Mouse (Mus musculus): ENCODE results near the gene Trh. TPM values are rescaled to one million over a fixed set of nuclear protein-coding genes. Genes with fewer than 3 reads are reported as not detected.

The Trh gene
- polyA plus RNA-seq, 1 experiment, result 2.5 TPM

DNA sequence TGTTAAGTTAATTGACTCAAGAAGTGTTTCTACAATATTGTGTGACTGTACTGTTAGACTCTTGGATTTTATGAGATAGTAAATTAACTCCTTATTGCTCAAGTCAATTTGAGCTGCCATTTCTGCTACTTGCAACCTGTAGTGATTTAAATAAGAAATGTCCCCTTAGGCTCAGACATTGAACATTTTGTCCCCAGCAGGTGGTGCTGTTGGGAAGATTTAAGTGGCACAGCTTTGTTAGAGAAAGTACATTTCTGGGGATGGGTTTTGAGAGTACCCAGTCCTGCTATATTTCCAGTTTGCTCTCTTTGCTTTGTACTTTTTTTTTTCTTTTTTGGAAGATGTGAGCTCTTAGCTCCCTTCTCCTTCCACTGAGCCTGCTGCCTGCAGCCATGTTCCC, 10.9 kb upstream of the Trh start:
- DNase-seq (ENCODE audit: low read depth), result no peak
- TF ChIP-seq CTCF (IDR thresholded peaks at IDR 0.05; ENCODE audit: borderline replicate concordance, extremely low read depth, insufficient read depth, insufficient read length) (no peak), POLR2A (IDR thresholded peaks at IDR 0.05; ENCODE audit: borderline replicate concordance, extremely low read depth, insufficient read depth, insufficient read length, poor library complexity, severe bottlenecking) (no peak)

DNA sequence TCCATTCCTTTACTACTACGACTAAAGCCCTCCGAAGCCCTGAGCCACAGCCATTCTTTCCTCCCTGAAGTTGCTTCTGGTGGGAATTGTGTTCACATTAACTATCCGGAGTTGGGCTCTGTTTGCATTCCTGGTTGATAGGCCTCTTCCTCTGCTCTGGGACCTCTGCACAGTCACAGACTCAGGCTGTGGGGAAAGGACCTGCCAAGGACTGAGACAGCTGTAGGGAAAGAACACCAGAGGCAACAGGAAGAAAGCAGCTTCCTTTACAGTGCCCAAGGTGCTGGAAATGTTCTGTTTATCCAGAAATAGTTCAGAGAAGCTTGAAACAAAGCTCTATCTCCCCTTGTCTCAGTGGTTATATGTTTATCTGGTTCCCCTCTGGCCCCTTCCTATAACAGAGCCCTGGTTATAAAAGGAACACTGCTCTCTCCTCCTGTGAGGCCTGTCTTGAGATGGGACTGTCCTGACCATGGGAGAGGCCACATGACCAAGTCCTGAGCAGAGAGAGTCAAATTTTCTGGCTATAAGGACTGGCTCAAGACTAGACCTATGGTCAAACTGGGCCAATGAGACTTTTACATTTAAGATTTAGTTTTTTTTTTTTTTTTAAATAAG, 8.9 kb upstream of the Trh start:
- no peak for DNase-seq (ENCODE audit: low read depth)
- TF ChIP-seq CTCF (IDR thresholded peaks at IDR 0.05; ENCODE audit: borderline replicate concordance, extremely low read depth, insufficient read depth, insufficient read length) (no peak), POLR2A (IDR thresholded peaks at IDR 0.05; ENCODE audit: borderline replicate concordance, extremely low read depth, insufficient read depth, insufficient read length, poor library complexity, severe bottlenecking) (no peak)

DNA sequence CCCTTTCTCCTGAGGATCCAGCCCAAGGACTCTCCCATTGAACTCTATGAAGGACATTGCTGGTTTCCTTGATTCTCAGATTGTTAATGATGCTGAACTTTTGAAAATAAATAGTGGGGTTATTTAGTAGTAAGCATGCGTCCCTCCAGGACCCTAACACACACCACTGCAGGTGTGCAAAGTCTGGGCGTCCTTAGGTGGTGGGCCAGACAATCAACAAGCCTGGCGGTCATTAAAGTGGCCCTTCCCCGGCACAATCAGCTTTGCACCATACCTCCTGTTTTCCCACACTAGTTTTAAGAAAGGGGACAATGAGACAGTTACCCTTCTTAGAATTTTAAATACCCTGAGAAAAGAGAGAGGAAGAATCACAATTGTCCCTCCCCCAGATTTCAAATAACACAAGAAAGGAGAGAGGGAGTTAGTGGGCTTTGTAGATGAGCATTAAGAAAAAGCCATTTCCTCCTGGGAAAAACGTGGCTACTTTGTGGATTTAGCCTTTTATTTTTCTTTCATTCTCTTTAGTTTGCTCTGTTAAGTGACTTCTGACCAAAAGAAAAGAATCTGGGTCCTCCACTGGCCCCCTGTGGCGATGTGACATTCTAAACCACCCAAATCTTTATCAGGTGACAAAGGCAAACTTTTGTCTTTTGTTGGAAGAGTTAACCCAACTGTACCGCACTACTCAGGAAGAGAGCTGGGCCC, 2.9 kb upstream of the Trh start:
- TF ChIP-seq CTCF (IDR thresholded peaks at IDR 0.05; ENCODE audit: borderline replicate concordance, extremely low read depth, insufficient read depth, insufficient read length), result no peak
- TF ChIP-seq POLR2A (IDR thresholded peaks at IDR 0.05; ENCODE audit: borderline replicate concordance, extremely low read depth, insufficient read depth, insufficient read length, poor library complexity, severe bottlenecking), result no peak
- DNase-seq (ENCODE audit: low read depth), result no peak

DNA sequence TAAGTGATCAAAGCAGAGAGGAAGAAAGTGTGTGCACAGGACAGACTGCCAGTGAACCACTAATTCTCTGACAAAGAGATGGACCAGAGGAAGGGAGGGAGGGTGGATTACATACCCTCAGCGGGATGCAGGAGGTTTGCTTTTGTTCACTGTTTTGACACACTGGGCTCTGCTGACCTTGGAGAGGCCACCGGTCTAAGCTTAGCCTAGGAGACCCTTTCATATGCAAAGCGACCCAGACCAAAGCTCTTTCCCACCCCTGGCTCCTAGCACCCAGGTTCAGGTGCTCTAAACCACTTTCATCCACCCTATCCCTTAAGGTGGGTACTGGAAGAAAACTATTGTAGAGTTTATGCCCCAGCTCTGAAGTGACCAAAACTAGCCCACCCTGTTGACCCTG, 1.9 kb upstream of the Trh start:
- no peak for DNase-seq (ENCODE audit: low read depth)
- TF ChIP-seq POLR2A (IDR thresholded peaks at IDR 0.05; ENCODE audit: borderline replicate concordance, extremely low read depth, insufficient read depth, insufficient read length, poor library complexity, severe bottlenecking) (no peak), CTCF (IDR thresholded peaks at IDR 0.05; ENCODE audit: borderline replicate concordance, extremely low read depth, insufficient read depth, insufficient read length) (no peak)

DNA sequence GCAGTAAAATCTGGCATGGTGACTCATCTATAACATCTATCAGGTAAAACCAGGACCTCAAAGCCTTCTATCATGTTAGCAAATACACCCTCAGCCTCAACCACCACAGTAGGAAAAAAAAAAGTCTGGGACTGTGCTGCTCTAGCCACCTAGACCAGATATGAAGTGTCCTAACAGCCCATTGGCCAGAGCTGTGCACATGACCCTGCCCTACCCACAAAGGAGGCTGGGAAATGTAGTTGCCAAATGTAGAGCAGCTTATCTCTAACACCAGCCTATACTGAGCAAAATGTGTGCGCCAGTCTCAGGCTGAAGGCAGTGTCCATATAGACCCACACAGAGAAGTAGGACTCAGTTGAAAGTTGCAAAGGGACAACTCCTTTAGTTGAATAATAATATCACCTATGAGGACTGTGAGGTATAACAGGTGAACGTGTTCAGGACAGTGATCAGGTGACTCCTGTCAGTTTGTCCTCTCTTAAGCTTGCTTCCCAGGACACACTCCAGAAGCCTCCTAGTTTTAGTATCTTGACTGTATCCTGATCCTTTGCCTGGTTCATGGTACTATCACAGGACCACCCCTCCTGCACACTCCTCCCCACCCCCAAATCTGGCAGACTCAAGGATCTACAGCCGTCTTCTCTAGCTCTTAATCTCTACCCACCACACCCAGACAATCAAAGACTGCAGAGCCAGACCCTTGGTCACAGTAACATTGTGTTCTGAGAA, 3.1 kb downstream of the Trh start:
- TF ChIP-seq POLR2A (IDR thresholded peaks at IDR 0.05; ENCODE audit: borderline replicate concordance, extremely low read depth, insufficient read depth, insufficient read length, poor library complexity, severe bottlenecking), result no peak
- TF ChIP-seq CTCF (IDR thresholded peaks at IDR 0.05; ENCODE audit: borderline replicate concordance, extremely low read depth, insufficient read depth, insufficient read length), result no peak
- peak; percentile 66 for DNase-seq (ENCODE audit: low read depth)

DNA sequence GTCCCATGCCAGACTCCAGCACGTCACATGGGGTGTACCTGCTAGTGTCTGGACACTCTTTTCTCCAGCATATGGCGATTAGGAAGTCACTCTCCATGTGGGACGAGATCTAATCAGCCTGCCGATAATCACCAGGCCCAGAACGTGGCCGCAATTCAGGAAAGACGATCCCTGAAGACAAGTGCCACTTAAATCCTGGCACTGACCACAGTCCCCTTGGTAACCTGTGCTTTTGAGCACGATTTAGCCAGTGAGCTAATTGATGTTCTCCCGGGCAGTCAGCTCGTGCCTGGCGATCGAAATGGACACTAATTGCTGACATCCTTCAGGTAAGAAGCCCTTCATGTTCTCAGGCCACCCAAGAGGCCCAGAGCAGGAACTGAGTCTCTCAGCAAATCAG, 9.4 kb downstream of the Trh start:
- TF ChIP-seq POLR2A (IDR thresholded peaks at IDR 0.05; ENCODE audit: borderline replicate concordance, extremely low read depth, insufficient read depth, insufficient read length, poor library complexity, severe bottlenecking) (no peak), CTCF (IDR thresholded peaks at IDR 0.05; ENCODE audit: borderline replicate concordance, extremely low read depth, insufficient read depth, insufficient read length) (no peak)

DNA sequence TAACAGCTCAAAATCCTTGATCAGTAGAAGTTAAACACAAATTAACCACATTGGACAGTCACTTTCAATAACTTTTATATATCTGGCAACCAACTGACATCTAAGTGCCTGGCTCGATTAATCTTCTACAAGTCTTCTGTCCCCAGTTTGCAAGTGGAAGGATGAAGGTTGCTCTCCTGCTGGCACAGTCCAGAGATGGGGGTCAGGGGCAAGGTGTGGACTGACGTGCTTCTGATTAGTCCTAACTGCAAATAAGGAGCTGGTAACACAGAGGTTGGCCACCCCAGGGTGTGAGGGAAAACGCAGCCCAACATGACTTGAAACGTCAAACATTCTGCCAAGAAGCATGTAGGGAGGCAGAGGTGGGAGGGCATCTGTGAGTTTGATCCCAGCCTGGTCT, 12.7 kb downstream of the Trh start:
- no peak for TF ChIP-seq CTCF (IDR thresholded peaks at IDR 0.05; ENCODE audit: borderline replicate concordance, extremely low read depth, insufficient read depth, insufficient read length)
- no peak for TF ChIP-seq POLR2A (IDR thresholded peaks at IDR 0.05; ENCODE audit: borderline replicate concordance, extremely low read depth, insufficient read depth, insufficient read length, poor library complexity, severe bottlenecking)
- DNase-seq (ENCODE audit: low read depth), result no peak

More for the DNA sequence above, 9.4 kb downstream of the Trh start:
- DNase-seq (ENCODE audit: low read depth), result peak; percentile 31

DNA sequence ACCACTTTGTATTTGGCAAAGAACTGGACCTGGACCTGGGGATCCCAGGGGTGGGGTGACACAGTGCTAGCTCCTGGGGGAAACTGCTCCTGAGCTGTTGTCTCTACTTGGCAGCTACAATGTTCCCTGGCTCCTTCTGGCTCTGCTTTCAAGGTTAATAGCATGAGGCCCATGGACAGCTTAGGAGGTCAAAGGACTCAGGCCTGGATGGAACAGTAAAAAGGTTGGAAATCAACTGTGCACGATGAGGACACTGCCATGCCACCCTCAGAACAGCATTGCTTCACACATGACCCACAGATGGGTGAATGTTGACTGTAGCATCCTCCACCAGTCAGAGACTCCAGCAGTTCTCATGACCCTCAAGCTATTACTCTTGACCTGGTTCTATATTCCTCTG, 13.1 kb downstream of the Trh start:
- no peak for DNase-seq (ENCODE audit: low read depth)
- TF ChIP-seq POLR2A (IDR thresholded peaks at IDR 0.05; ENCODE audit: borderline replicate concordance, extremely low read depth, insufficient read depth, insufficient read length, poor library complexity, severe bottlenecking) (no peak), CTCF (IDR thresholded peaks at IDR 0.05; ENCODE audit: borderline replicate concordance, extremely low read depth, insufficient read depth, insufficient read length) (no peak)

DNA sequence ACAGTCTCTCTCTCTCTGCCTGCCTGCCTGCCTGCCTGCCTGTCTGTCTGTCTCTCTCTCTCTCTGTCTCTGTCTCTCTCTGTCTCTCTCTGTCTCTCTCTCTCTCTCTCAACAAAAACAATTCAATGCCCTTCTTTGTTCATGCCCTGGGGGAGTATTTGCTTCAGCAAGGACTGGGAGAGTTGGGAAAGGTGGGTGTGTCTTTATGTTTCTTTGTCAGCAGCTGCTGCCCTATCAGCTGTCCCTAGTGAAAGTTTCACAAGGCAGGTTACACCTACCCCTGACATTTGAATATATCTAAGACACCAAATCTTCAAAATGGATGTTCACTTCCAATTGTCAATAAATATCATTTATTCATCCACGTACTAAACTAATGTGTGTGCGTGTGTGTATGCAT, 14.9 kb downstream of the Trh start:
- DNase-seq (ENCODE audit: low read depth), result no peak
- no peak for TF ChIP-seq POLR2A (IDR thresholded peaks at IDR 0.05; ENCODE audit: borderline replicate concordance, extremely low read depth, insufficient read depth, insufficient read length, poor library complexity, severe bottlenecking)

DNA sequence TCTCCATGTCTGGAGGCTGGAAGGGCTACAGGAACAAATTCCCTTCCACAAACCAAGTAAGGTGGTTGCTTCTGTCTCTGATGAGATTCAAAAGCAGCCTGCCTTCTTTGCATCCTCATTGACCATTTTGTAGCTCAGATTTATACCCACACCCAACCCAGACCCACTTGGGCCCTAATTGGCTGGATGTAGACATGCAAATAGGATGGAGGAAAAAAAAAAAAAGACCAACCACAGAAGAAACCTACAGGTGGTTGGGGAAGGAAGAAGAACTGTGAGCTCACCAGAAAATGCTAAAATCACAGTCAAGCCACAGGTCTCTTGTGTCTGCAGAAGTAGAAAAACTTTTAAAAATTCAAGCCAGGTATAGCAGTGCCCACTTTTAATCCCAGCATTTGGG, 15.3 kb downstream of the Trh start:
- DNase-seq (ENCODE audit: low read depth), result no peak
- TF ChIP-seq POLR2A (IDR thresholded peaks at IDR 0.05; ENCODE audit: borderline replicate concordance, extremely low read depth, insufficient read depth, insufficient read length, poor library complexity, severe bottlenecking) (no peak), CTCF (IDR thresholded peaks at IDR 0.05; ENCODE audit: borderline replicate concordance, extremely low read depth, insufficient read depth, insufficient read length) (no peak)

DNA sequence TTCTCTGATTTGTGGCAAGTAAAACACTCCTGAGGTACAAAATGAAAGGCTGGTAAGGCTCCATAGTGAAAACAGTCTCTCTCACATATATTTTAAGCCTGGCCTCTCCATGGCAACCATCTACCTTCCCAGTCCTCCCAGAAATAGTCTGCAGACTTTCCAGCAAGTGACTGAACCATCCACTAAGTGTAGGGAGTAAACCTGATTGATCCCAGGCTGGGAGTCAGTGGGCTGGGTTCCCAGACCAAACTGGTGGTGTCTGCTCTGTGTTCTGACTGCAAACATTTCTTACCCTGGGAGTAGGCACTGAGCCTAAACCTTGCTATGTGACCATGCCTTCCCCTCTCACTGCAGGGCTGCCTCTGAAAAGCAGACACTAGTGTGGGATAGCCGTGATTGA, 19.5 kb downstream of the Trh start:
- DNase-seq (ENCODE audit: low read depth), result no peak
- TF ChIP-seq POLR2A (IDR thresholded peaks at IDR 0.05; ENCODE audit: borderline replicate concordance, extremely low read depth, insufficient read depth, insufficient read length, poor library complexity, severe bottlenecking) (no peak), CTCF (IDR thresholded peaks at IDR 0.05; ENCODE audit: borderline replicate concordance, extremely low read depth, insufficient read depth, insufficient read length) (no peak)

DNA sequence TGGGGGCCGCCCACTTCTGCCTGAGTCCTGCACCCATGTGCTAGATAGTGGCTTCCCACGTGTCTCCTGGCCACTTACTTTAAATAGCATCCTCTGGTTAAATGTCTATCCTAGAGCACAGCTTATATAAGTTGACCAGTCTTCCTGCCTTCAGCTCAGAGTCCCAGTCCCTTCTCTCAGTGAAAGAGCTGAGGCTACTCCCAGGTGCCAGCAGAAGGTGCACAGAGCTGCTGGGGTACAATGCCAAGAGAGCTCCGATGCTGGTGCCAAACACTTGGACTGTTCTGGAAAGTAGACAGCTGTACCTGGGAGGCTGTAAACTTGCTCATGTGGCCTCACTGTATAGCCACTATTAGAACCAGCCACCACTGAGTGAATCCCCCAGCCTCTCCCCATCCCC, 22.4 kb downstream of the Trh start:
- DNase-seq (ENCODE audit: low read depth), result no peak
- no peak for TF ChIP-seq CTCF (IDR thresholded peaks at IDR 0.05; ENCODE audit: borderline replicate concordance, extremely low read depth, insufficient read depth, insufficient read length)
- TF ChIP-seq POLR2A (IDR thresholded peaks at IDR 0.05; ENCODE audit: borderline replicate concordance, extremely low read depth, insufficient read depth, insufficient read length, poor library complexity, severe bottlenecking), result no peak
